Mouse (Mus musculus) cerebellum, adult 11 months (tissue): ENCODE measurements around the gene Pfas.

ENCODE experiments used
- DNase-seq: peaks from one replicate; pipeline ENCODE4 v3.0.0; 2022

Gene Pfas

GRCm38 (mm10) chr11:69008182-69009121, at the start of gene Pfas:
Pfas (minus strand) TSS chr11:69008460.
- peak; percentile 90 for DNase-seq

GRCm38 (mm10) chr11:69053848-69054247, 45.6 kb upstream of the Pfas start:
- no peak for DNase-seq

- DNase-seq = no peak
These were observed 44.7 kb upstream of the Pfas start for GRCm38 (mm10) chr11:69052824-69053421.

- DNase-seq = no peak
These were observed 43.5 kb upstream of the Pfas start for GRCm38 (mm10) chr11:69051771-69052170.

- no peak for DNase-seq
These were observed 42.5 kb upstream of the Pfas start for GRCm38 (mm10) chr11:69050748-69051147.

GRCm38 (mm10) chr11:69048151-69048550, 39.9 kb upstream of the Pfas start:
- DNase-seq = no peak

GRCm38 (mm10) chr11:69047592-69047991, 39.3 kb upstream of the Pfas start:
- DNase-seq = no peak

GRCm38 (mm10) chr11:69046395-69046774, 38.1 kb upstream of the Pfas start:
- DNase-seq = no peak

- DNase-seq = peak; percentile 61
These were observed 37.5 kb upstream of the Pfas start, which contains the start of gene Aurkb for GRCm38 (mm10) chr11:69045531-69046394. Aurkb (plus strand) TSS chr11:69045647.

GRCm38 (mm10) chr11:69038173-69038572, 29.9 kb upstream of the Pfas start:
- no peak for DNase-seq

GRCm38 (mm10) chr11:69037231-69038061, 29.2 kb upstream of the Pfas start:
- peak; percentile 82 for DNase-seq

- DNase-seq = peak; percentile 90
These were observed 28.4 kb upstream of the Pfas start for GRCm38 (mm10) chr11:69036486-69037230.

GRCm38 (mm10) chr11:69035849-69036248, 27.6 kb upstream of the Pfas start:
- peak; percentile 87 for DNase-seq

- no peak for DNase-seq
These were observed 27.2 kb upstream of the Pfas start for GRCm38 (mm10) chr11:69035411-69035810.

- DNase-seq = no peak
These were observed 26.3 kb upstream of the Pfas start for GRCm38 (mm10) chr11:69034585-69034984.

- DNase-seq = no peak
These were observed 25.3 kb upstream of the Pfas start for GRCm38 (mm10) chr11:69033552-69033951.

GRCm38 (mm10) chr11:69028805-69029204, 20.5 kb upstream of the Pfas start:
- DNase-seq = no peak

GRCm38 (mm10) chr11:69026562-69026961, 18.3 kb upstream of the Pfas start:
- DNase-seq = no peak

- DNase-seq = no peak
These were observed 12.4 kb upstream of the Pfas start for GRCm38 (mm10) chr11:69020691-69021090.

GRCm38 (mm10) chr11:69016755-69017154, 8.5 kb upstream of the Pfas start:
- no peak for DNase-seq
